Mouse (Mus musculus) heart, embryonic 12.5 days (tissue): ENCODE results near the gene Nlrp4b. TPM values are rescaled to one million over a fixed set of nuclear protein-coding genes. Genes with fewer than 3 reads are reported as not detected.
"Not testable (repeated sequence)": the region's sequence is repeated elsewhere in the genome, so short reads cannot be mapped to it uniquely, and the experiment has no call there.

Experiments
- ATAC-seq: fragments of 200-750 bp; cut with Nextera tagmentation; 2 replicates; pipeline ENCODE4 v1.8.0; 2017; ENCODE audit warnings: moderate TSS enrichment, moderate library complexity; ENCODE audit not compliant: insufficient number of reproducible peaks, low FRiP score
- H3K27ac ChIP-seq: fragments of 300-500 bp; sonication (generic); 2 replicates; pipeline ENCODE4 v1.5.1; 2016; ENCODE audit warnings: mild to moderate bottlenecking, moderate library complexity; ENCODE audit not compliant: poor library complexity, severe bottlenecking
- H3K27me3 ChIP-seq: fragments of 300-500 bp; sonication (generic); replicated peaks from 2 replicates; pipeline ENCODE4 v1.6.1; 2016; ENCODE audit warnings: mild to moderate bottlenecking, moderate library complexity
- H3K36me3 ChIP-seq: fragments of 300-500 bp; sonication (generic); 2 replicates; pipeline ENCODE4 v1.6.1; 2016; ENCODE audit warnings: mild to moderate bottlenecking, moderate library complexity
- H3K4me1 ChIP-seq: fragments of 300-500 bp; sonication (generic); replicated peaks from 2 replicates; pipeline ENCODE4 v1.6.1; 2016; ENCODE audit warnings: mild to moderate bottlenecking
- H3K4me2 ChIP-seq: fragments of 300-500 bp; sonication (generic); 2 replicates; pipeline ENCODE4 v1.6.1; 2016; ENCODE audit warnings: mild to moderate bottlenecking, moderate library complexity
- H3K4me3 ChIP-seq: fragments of 300-500 bp; sonication (generic); 2 replicates; pipeline ENCODE4 v1.5.1; 2016; ENCODE audit warnings: mild to moderate bottlenecking
- H3K9ac ChIP-seq: fragments of 300-500 bp; sonication (generic); 2 replicates; pipeline ENCODE4 v1.6.1; 2016; ENCODE audit warnings: mild to moderate bottlenecking, moderate library complexity
- H3K9me3 ChIP-seq: fragments of 300-500 bp; sonication (generic); replicated peaks from 2 replicates; pipeline ENCODE4 v1.6.1; 2016; ENCODE audit warnings: mild to moderate bottlenecking, moderate library complexity
- WGBS: fragments of 180-500 bp; shearing (Covaris S2); methylation state at CpG from one replicate; pipeline ENCODE4 v1.1.7; 2016; 5-methylcytosine and 5-hydroxymethylcytosine counted together
- polyA plus RNA-seq: library from polyadenylated mRNA; unstranded; fragments of >200 nt; fragmentation: Nextera tagmentation; extraction: Ambion mirVana; gene quantifications from 2 replicates; pipeline ENCODE4 v1.2.1, GENCODE M21; 2016

Nlrp4b gene
- polyA plus RNA-seq, result not detected in 2 replicates

DNA sequence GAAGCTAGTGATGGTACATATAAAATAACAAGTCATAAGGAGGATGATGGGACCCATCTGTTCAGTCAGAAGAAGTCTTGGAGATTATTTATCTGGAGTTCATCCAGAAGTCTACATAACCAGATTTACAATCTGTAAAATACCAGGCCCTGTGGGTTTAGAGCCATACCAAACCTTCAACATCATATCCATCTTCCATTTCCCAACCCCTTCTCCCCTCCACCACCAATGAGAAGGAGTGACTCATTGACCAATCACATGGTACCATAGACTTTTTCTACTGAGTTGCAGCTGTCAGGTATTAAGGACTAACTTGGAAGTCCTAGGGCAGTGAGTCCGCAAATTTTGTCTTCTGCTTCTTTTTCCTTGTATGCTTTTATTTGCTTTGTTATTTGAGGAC, at the start of gene Nlrp4b:
Gene Nlrp4b, plus strand, starts transcription at position 301 of the 400 bp plus-strand sequence.
- Histone ChIP-seq H3K4me2 (no peak within 1 kb of the TSS), H3K9me3 (peaks cover 14% of the 10 kb centered on the region), H3K36me3 (no peaks in the 10 kb centered on the region), H3K9ac (no peak within 1 kb of the TSS), H3K4me3 (no peak within 1 kb of the TSS), H3K27me3 (no peaks in the 10 kb centered on the region), H3K4me1 (no peaks in the 10 kb centered on the region), H3K27ac (no peak within 1 kb of the TSS)
- WGBS, result 83% methylated on average over 1 of the region's 1 CpGs
- ATAC-seq, result no peak

DNA sequence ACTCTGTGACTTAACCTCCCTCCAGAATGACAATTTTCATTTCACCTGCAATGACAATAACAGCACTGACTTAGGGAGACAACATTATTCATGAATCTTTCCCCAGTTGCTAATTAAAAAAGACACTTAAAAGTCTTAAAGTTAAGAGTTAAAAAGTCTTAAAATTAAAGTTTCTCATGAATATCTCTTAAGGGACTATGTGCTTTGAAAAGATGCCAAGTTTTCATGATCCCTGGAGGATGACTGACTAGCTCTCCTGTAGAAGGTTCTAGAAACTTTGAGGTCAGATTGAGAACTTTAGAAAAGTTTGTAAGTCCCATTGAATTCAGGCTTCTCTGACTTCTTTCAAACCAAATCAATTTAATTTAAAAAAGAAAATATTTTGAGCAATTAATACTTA, 66.7 kb downstream of the Nlrp4b start, which contains the start of gene Vmn1r71:
Gene Vmn1r71, minus strand, starts transcription at position 101 of the 400 bp plus-strand sequence.
- H3K4me3 ChIP-seq, result no peak within 1 kb of the TSS
- peaks cover 11% of the 10 kb centered on the region for H3K9me3 ChIP-seq
- no peak within 1 kb of the TSS for H3K4me2 ChIP-seq
- ATAC-seq, result no peak
- H3K36me3 ChIP-seq, result no peaks in the 10 kb centered on the region
- no peaks in the 10 kb centered on the region for H3K27me3 ChIP-seq
- no peak within 1 kb of the TSS for H3K27ac ChIP-seq
- no peak within 1 kb of the TSS for H3K9ac ChIP-seq
- no peaks in the 10 kb centered on the region for H3K4me1 ChIP-seq

DNA sequence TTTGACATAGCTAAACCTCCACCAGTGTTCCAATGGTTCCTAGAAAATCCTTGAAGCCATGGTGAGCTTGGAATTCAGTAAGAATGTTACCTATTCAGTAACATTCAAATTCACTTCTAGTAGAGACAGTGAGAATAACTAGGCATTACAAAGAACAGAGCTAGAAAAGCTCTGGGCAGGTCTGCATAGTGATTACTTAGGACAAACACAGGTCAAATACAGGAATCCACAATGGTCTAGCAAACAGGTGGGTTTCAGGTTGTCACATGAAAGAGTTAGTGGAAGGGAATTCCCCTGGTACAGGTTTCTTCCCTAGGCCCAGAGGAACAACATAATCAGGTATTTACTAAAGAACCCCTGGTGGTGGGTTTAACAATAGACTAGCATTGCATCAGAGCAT, 70.0 kb downstream of the Nlrp4b start:
- not testable (repeated sequence) for H3K36me3 ChIP-seq, ATAC-seq, H3K4me1 ChIP-seq, H3K27ac ChIP-seq, H3K4me2 ChIP-seq, H3K27me3 ChIP-seq, H3K4me3 ChIP-seq, H3K9ac ChIP-seq
- peaks cover 14% of the 10 kb centered on the region for H3K9me3 ChIP-seq

Other genes starting within 250 kb of the Nlrp4b start
- gene Vmn1r67, start 244.5 kb upstream of the Nlrp4b start, polyA plus RNA-seq, result not detected in 2 replicates
- gene Zik1, start 192.4 kb upstream of the Nlrp4b start, polyA plus RNA-seq, result 8.0 and 9.3 TPM in 2 replicates
- gene Vmn1r68, start 129.3 kb upstream of the Nlrp4b start, polyA plus RNA-seq, result not detected in 2 replicates
- not detected in 2 replicates for gene Vmn1r69, start 74.1 kb upstream of the Nlrp4b start, polyA plus RNA-seq
- not detected in 2 replicates for gene Vmn1r70, start 56.3 kb upstream of the Nlrp4b start, polyA plus RNA-seq
- gene Vmn1r71, start 66.6 kb downstream of the Nlrp4b start, polyA plus RNA-seq, result not detected in 2 replicates
- not detected in 2 replicates for gene Zscan4b, start 217.3 kb downstream of the Nlrp4b start, polyA plus RNA-seq